Mouse (Mus musculus) bone marrow macrophage, adult 2 months (primary cell): ENCODE results near the gene 9430097D07Rik. TPM values are rescaled to one million over a fixed set of nuclear protein-coding genes. Genes with fewer than 3 reads are reported as not detected.

Experiments used
- H3K27ac ChIP-seq: 2 replicates; pipeline ENCODE4 v1.5.1; 2012; ENCODE audit warnings: low read depth, low read length; ENCODE audit not compliant: insufficient read depth
- H3K4me1 ChIP-seq: 2 replicates; pipeline ENCODE4 v1.6.1; 2012; ENCODE audit warnings: low read length; ENCODE audit not compliant: control insufficient read depth, insufficient read depth
- H3K4me3 ChIP-seq: 2 replicates; pipeline ENCODE4 v1.5.1; 2012; ENCODE audit warnings: mild to moderate bottlenecking, low read length, moderate library complexity; ENCODE audit not compliant: insufficient read depth
- CTCF ChIP-seq: IDR thresholded peaks from 2 replicates; pipeline ENCODE4 v1.5.1; 2012; ENCODE audit warnings: low read depth, mild to moderate bottlenecking, low read length, moderate library complexity
- POLR2A ChIP-seq: IDR thresholded peaks from 2 replicates; pipeline ENCODE4 v1.6.1; 2012; ENCODE audit warnings: mild to moderate bottlenecking, low read depth, low read length, borderline replicate concordance
- polyA plus RNA-seq: library from polyadenylated mRNA; stranded (reverse); fragments of >200 nt; gene quantifications from 2 replicates; pipeline ENCODE4 v1.2.4, GENCODE M21; 2012; ENCODE audit not compliant: missing spikeins, insufficient read depth, insufficient read length

The 9430097D07Rik gene
- polyA plus RNA-seq, 1 experiment = not detected

DNA sequence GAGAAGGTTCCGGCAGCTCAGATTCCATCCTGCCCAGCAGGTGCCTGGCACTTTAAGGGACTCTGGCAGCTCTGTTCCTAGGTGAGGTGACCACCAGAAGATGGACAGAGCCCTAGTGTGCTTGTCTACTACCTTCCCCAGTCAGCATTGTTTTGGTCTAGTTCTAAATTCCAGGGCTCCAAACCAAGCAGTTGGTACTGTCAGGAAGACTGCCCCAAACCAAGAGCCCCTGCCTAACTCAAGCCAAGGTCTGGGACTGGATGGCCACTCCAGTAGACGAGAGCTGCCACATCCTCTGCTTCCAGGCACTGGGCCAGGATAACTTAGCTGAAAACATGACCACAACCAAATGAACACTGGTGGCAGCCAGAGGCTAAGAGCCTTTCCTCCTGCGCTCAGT is 6.5 kb downstream of the 9430097D07Rik start:
- Histone ChIP-seq H3K4me3 (no peak overlapping the region), H3K4me1 (peaks cover 12% of the 10 kb centered on the region), H3K27ac (no peak overlapping the region)
- TF ChIP-seq POLR2A = no peak
- no peak for TF ChIP-seq CTCF

DNA sequence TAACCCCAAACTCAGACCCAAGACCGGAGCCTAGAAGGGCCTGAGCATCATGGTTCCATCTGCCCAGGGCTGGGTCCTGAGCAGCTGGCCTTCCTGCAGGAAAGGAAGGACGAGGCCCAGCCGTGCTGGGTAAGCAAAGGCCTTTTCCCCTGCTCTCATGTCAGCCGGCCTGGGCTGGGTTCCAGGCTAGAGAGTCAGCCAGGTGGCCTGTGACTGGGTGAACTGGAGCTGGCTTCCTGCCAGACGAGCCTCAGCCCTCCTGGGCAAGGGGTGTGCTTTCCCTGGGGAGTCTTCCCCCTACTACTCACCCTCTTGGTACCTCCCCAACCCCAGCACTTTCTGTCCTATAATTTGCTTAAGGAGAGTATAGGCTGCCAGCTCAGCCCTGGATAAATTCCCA is 7.3 kb downstream of the 9430097D07Rik start:
- H3K4me1 ChIP-seq = peaks cover 12% of the 10 kb centered on the region
- H3K27ac ChIP-seq = no peak overlapping the region
- no peak overlapping the region for H3K4me3 ChIP-seq
- TF ChIP-seq POLR2A (no peak), CTCF (no peak)

DNA sequence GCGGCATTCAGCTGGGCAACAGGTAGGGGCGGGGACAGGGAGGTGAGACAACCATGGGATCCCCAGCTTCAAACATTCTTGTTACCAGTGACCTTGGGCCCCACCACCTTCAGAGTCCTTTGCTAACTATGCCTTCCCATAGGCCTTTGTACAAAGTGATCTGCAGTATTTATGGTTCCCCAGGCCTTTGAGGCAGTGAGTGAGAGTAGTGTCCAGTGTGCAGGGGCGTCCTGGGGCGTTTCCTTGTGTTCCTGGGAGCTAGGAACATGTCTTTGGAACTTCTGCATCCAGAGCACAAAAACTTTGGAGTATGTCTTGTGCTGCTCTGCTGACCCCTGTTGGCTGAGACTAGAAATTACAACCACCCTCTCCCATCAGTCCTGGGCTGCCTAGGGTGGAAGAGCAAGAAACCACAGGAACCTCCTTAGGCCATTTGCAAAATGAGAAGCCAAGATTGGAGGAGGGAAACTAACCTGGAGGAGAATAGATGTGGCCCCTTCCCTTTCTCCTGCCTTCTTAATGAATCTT is 8.9 kb downstream of the 9430097D07Rik start:
- H3K4me1 ChIP-seq = peaks cover 3% of the 10 kb centered on the region
- no peak overlapping the region for H3K27ac ChIP-seq
- no peak overlapping the region for H3K4me3 ChIP-seq
- peak; percentile 60; the same call in 1 of the 2 replicates for TF ChIP-seq CTCF
- TF ChIP-seq POLR2A = no peak

DNA sequence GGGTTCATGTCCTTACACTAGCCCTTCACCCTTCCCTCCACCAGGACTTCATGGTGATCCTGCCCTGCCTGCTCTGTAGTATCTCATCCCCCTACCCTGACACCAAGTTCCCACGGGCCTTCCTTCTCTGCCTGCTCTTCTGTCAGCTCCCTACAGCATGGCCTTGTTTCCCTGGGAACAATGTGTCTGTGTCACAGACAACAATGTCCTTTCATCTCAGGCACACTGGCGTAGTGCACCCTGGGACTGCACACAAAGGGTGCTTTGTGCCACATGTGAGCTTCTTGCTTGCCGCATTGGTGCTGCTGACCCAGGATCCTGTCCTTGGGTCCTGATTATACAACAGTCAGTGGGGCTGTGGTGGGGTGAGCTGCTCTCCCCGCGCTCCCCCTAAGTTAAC is 15.9 kb downstream of the 9430097D07Rik start:
- peaks cover 4% of the 10 kb centered on the region; the same call in 1 of the 2 replicates for H3K4me1 ChIP-seq
- no peak overlapping the region for H3K27ac ChIP-seq
- H3K4me3 ChIP-seq = no peak overlapping the region
- TF ChIP-seq POLR2A (no peak), CTCF (no peak)

DNA sequence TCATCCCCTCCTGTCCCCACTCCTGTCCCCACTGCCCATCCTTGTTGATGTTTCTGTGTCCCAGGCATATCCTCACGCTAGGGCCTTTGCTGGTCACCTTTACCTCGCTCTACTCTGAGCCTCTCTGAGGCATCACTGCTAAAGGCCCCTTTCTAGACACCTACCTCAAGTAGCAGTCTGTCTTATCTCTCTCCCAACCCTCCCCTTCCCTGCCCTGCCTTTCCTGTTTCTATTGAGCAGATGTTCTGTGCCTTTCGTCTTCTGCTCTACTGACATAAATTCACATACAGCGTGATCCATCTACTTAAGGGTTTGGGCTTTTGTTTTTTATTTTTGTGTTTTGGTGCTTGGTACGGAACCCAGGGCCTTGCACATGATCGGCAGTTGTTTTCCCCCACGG is 19.5 kb downstream of the 9430097D07Rik start:
- H3K27ac ChIP-seq = no peak overlapping the region
- no peak overlapping the region for H3K4me3 ChIP-seq
- peaks cover 13% of the 10 kb centered on the region for H3K4me1 ChIP-seq
- TF ChIP-seq CTCF (no peak), POLR2A (no peak)

DNA sequence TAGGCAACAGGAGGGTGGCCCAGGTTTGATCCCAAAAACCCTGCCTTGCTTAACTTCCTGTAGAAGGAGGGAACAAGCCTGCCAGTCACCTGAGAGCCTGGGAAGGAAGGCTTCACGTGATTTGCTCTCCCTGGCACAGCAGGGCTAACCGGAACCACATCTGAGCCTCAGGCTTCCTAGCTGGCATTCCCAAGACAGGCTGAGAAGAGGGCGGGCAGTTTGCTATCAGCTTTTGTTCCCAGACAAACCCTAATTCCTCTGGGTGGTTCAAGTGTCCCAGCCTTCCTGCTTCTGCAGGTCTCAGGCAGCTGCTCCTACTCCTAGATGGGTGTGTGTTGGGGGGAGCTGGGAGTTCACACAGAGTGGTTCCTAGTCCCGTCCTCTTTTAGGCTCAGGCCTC is 20.0 kb downstream of the 9430097D07Rik start:
- TF ChIP-seq POLR2A (no peak), CTCF (no peak)
- Histone ChIP-seq H3K4me3 (no peak overlapping the region), H3K4me1 (peaks cover 13% of the 10 kb centered on the region), H3K27ac (no peak overlapping the region)

DNA sequence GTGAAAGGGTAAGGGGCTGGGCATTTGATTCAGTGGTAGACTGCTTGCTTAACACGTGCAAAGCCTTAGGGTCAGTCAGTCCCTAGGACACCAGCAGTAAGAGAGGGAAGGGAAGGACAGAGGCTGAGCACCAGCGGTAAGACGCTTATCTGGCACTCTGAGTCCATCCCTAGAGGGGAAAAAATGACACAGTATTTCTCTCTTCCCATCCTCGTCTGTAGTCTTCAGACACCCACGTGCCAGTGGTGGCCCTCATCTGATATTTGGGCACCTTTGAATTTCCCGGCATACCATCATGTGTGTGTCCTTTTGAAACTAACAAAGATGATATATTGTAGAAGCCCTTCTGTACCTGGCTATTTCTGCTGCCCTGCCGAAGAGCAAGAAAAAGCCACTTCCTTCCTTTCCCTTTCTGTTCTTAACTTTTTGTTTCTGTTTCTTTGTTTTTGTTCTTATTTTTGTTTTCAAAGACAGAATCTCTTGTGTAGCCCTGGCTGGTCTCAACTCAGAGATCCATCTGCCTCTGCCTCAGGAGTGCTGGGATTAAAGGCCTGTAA is 21.8 kb downstream of the 9430097D07Rik start:
- Histone ChIP-seq H3K4me1 (peaks cover 30% of the 10 kb centered on the region), H3K27ac (no peak overlapping the region), H3K4me3 (no peak overlapping the region)
- TF ChIP-seq POLR2A (no peak), CTCF (no peak)

DNA sequence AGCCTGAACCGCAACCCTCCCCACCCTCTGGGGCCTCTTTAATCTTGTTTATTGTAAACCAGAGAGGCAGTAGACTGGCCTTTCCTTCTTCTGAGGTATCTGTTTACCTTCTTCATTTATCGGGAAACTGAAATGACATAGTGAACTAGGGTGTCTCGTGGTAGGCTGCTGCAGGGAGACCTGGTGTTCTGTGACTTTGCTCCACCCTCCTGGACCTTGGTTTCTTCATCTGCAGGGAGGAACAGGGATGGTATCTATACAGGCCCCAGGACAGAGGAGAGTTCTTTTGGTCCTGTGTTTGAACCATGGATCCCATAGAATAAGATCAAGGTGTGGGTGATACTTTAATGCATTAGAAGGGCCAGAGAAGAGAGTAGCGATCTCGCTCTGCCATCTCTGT is 24.2 kb downstream of the 9430097D07Rik start:
- TF ChIP-seq POLR2A (no peak), CTCF (no peak)
- no peak overlapping the region for H3K4me3 ChIP-seq
- H3K27ac ChIP-seq = no peak overlapping the region
- peaks cover 50% of the 10 kb centered on the region for H3K4me1 ChIP-seq

DNA sequence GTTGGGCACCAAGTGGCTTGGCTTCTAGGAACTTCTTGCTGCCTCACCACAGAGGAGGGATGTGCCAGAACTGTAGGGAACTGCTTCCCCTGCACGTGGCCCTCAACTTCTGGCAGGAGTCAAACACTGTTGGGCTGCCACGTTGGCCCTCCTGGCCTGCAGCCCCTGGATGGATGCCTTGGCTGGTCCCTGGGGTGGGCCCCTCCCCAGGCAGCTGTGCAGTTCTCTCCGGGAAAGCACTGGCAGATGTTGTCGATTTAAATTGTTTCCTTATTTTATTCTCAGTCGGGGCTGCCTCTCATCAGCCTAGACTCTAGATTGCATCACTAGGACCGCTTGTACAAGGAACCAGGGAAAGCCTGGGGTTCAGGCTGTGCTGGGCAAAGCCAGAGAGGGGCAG is 25.7 kb downstream of the 9430097D07Rik start:
- peaks cover 46% of the 10 kb centered on the region for H3K4me1 ChIP-seq
- no peak for TF ChIP-seq CTCF
- TF ChIP-seq POLR2A = no peak
- H3K27ac ChIP-seq = 0 out of 2 replicates have a peak overlapping the region, but pooled peaks have one; percentile 6
- H3K4me3 ChIP-seq = no peak overlapping the region

DNA sequence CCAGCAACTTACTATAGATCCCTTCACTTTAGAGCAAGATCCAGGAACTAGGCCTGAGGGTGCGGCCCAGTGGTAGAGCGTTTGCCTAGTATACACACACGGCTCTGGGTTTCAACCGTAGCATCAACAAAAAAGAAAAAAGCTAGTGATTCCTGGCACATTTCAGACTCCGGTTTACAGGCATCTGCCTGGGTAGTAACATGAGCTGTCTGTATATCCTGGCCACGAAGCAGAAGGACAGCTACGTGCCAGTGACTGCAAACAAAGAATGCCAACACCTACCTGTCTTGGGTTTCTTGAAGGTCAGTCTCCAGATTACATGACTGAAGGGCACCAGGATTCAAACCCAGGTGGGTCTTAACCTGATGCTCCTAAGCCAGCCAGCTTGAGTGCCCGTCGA is 26.3 kb downstream of the 9430097D07Rik start:
- no peak for TF ChIP-seq POLR2A
- TF ChIP-seq CTCF = no peak
- Histone ChIP-seq H3K4me1 (peaks cover 45% of the 10 kb centered on the region), H3K4me3 (no peak overlapping the region), H3K27ac (no peak overlapping the region)
